Mouse (Mus musculus) brown adipose tissue, adult 24 weeks (tissue): ENCODE data around the gene Morn1. TPM values are rescaled to one million over a fixed set of nuclear protein-coding genes. Genes with fewer than 3 reads are reported as not detected.
A peak's percentile ranks its signal among the peaks of the same experiment; 100 is the strongest.

ENCODE experiments used
- H3K27ac ChIP-seq: fragments of 200-500 bp; replicated peaks from 2 replicates; pipeline ENCODE4 v1.5.1; 2012; ENCODE audit warnings: low read depth, mild to moderate bottlenecking, low read length
- H3K4me1 ChIP-seq: fragments of 200-500 bp; 2 replicates; pipeline ENCODE4 v1.6.1; 2012; ENCODE audit warnings: low read length, mixed read lengths; ENCODE audit not compliant: control insufficient read depth, insufficient read depth, insufficient read length
- H3K4me3 ChIP-seq: fragments of 200-500 bp; 2 replicates; pipeline ENCODE4 v1.5.1; 2012; ENCODE audit warnings: low read depth, mild to moderate bottlenecking, low read length, moderate library complexity; ENCODE audit not compliant: insufficient read depth
- polyA plus RNA-seq: library from polyadenylated mRNA; stranded (reverse); fragments of >200 nt; gene quantifications from 2 replicates; pipeline ENCODE4 v1.2.4, GENCODE M21; 2012; ENCODE audit not compliant: missing spikeins, insufficient read depth, insufficient read length

Gene Morn1
- polyA plus RNA-seq, 1 experiment: 1.3 TPM

DNA sequence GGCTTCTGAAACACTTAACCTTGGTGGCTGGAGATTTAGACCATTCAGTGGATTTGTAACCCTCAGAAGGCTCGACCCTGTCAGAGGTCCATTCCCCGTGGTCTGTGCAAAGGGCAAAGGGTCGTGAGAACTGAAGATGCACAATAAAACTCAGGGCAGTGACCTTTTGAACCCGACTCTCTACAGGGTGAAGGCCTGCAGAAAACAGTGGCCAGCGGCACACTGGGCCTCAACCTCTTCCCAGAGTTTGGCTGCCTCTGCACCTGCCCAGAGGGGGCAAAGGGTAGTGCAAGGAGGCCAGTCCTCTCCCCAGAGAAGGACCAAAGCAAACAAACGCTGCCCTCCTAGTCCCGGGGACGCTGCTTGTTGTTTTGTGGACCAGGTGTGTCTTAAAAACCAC is 102.0 kb downstream of the Morn1 start:
- peaks cover 80% of the 10 kb centered on the region for H3K4me1 ChIP-seq
- no peak overlapping the region for H3K4me3 ChIP-seq
- H3K27ac ChIP-seq: peak overlapping the region; percentile 80

GRCm38 (mm10) chr4:155188803-155189202 is 102.4 kb downstream of the Morn1 start:
- peak overlapping the region; percentile 80; the same call in 1 of the 2 replicates for H3K27ac ChIP-seq
- H3K4me1 ChIP-seq: peaks cover 82% of the 10 kb centered on the region
- no peak overlapping the region for H3K4me3 ChIP-seq

DNA sequence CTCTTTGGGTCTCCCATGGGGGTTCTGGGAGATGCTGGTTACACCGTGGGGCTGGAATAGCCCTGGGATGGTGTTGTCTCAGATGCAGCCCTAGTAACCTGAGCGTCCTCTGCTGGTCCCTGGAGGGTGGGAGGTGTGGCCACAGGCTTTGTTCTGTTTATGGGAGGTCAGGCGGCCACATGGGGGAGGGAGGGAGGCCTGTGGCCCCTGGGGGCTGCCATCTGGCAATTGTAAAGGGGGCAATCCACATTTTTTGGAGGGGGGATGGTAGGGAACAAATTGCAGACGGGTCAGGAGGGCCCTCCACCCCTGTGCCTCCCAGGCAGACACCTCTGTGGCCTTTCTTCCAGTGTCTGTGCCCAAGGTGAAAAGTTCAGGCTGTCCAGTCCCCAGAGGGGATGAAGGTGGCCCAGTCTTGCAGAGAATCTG is 103.3 kb downstream of the Morn1 start:
- H3K27ac ChIP-seq: peak overlapping the region; percentile 38
- no peak overlapping the region for H3K4me3 ChIP-seq
- peaks cover 79% of the 10 kb centered on the region for H3K4me1 ChIP-seq

GRCm38 (mm10) chr4:155190275-155190674 is 103.9 kb downstream of the Morn1 start:
- no peak overlapping the region for H3K4me3 ChIP-seq
- peak overlapping the region; percentile 38; the same call in 1 of the 2 replicates for H3K27ac ChIP-seq
- peaks cover 78% of the 10 kb centered on the region for H3K4me1 ChIP-seq

Other genes with a start within 250 kb of the Morn1 start
- gene Ttc34, start 249.1 kb upstream of the Morn1 start, polyA plus RNA-seq: not detected in 2 replicates
- gene Mmel1, start 217.0 kb upstream of the Morn1 start, polyA plus RNA-seq: not detected in 2 replicates
- 22.6 and 33.5 TPM in 2 replicates for gene Fam213b, start 187.4 kb upstream of the Morn1 start, polyA plus RNA-seq
- 2.1 and 4.6 TPM in 2 replicates for gene Tnfrsf14, start 158.0 kb upstream of the Morn1 start, polyA plus RNA-seq
- gene Hes5, start 125.7 kb upstream of the Morn1 start, polyA plus RNA-seq: not detected in 2 replicates
- 11.0 and 18.7 TPM in 2 replicates for gene Pank4, start 122.5 kb upstream of the Morn1 start, polyA plus RNA-seq
- gene Plch2, start 29.8 kb upstream of the Morn1 start, polyA plus RNA-seq: not detected in 2 replicates
- gene Pex10, start 19.6 kb upstream of the Morn1 start, polyA plus RNA-seq: 15.3 and 16.1 TPM in 2 replicates
- gene Rer1, start 195 bp upstream of the Morn1 start, polyA plus RNA-seq: 115 and 123 TPM in 2 replicates
- gene Ski, start 136.0 kb downstream of the Morn1 start, polyA plus RNA-seq: 18.9 and 20.2 TPM in 2 replicates
- 18.7 and 21.7 TPM in 2 replicates for gene Faap20, start 163.2 kb downstream of the Morn1 start, polyA plus RNA-seq